Mouse (Mus musculus) MEL (cell line): ENCODE data around the gene Sez6l2. TPM values are rescaled to one million over a fixed set of nuclear protein-coding genes. Genes with fewer than 3 reads are reported as not detected.

ENCODE experiments used
- DNase-seq: peaks from one replicate; pipeline ENCODE4 v3.0.0; 2011; ENCODE audit warnings: low read depth, low spot score
- H3K27ac ChIP-seq: 2 replicates; pipeline ENCODE4 v1.5.1; 2012; ENCODE audit warnings: low read depth, mild to moderate bottlenecking, control low read depth, low read length, moderate library complexity; ENCODE audit not compliant: control insufficient read depth
- H3K27me3 ChIP-seq, 2 experiments: fragments of 150-350 bp in 1 of 2; sonication (generic) in 1 of 2; 2 replicates each; pipeline ENCODE4 v1.6.1; 2012; ENCODE audit warnings: low read length in 2 of 2, mild to moderate bottlenecking in 2 of 2, improper control_type of control experiment in 1 of 2, moderate library complexity in 1 of 2; ENCODE audit not compliant: insufficient read depth in 2 of 2, control insufficient read depth in 1 of 2
- H3K36me3 ChIP-seq, 2 experiments: 2 replicates each; pipeline ENCODE4 v1.6.1; 2012 to 2014; ENCODE audit warnings: low read length in 2 of 2, improper control_type of control experiment in 1 of 2, inconsistent platforms in 1 of 2, mild to moderate bottlenecking in 1 of 2; ENCODE audit not compliant: insufficient read depth in 2 of 2, control insufficient read depth in 1 of 2
- H3K4me1 ChIP-seq, 2 experiments: fragments of 150-350 bp in 1 of 2; sonication (generic) in 1 of 2; 2 replicates each; pipeline ENCODE4 v1.6.1; 2012; ENCODE audit warnings: low read length in 2 of 2, improper control_type of control experiment in 1 of 2, mild to moderate bottlenecking in 1 of 2; ENCODE audit not compliant: insufficient read depth in 2 of 2, control insufficient read depth in 1 of 2
- H3K4me3 ChIP-seq, 2 experiments: fragments of 150-350 bp in 1 of 2; sonication (generic) in 1 of 2; 2 replicates each; pipeline ENCODE4 v1.5.1; 2012; ENCODE audit warnings: low read depth in 2 of 2, low read length in 2 of 2, mild to moderate bottlenecking in 2 of 2, moderate library complexity in 2 of 2, control low read depth in 1 of 2, improper control_type of control experiment in 1 of 2; ENCODE audit not compliant: control insufficient read depth in 1 of 2, insufficient read depth in 1 of 2
- H3K79me2 ChIP-seq: 2 replicates; pipeline ENCODE4 v1.6.1; 2012; ENCODE audit warnings: mild to moderate bottlenecking, low read length, moderate library complexity; ENCODE audit not compliant: control insufficient read depth, poor library complexity, insufficient read depth
- H3K9ac ChIP-seq: 2 replicates; pipeline ENCODE4 v1.6.1; 2012; ENCODE audit warnings: low read depth, mild to moderate bottlenecking, control low read depth, low read length, moderate library complexity; ENCODE audit not compliant: control insufficient read depth, poor library complexity, severe bottlenecking
- H3K9me3 ChIP-seq: fragments of 150-350 bp; sonication (generic); replicated peaks from 2 replicates; pipeline ENCODE4 v1.6.1; 2012; ENCODE audit warnings: mild to moderate bottlenecking, low read length, improper control_type of control experiment, moderate library complexity; ENCODE audit not compliant: insufficient read depth
- BHLHE40 ChIP-seq: IDR thresholded peaks from 2 replicates; pipeline ENCODE4 v1.6.1; 2012; ENCODE audit warnings: low read depth, mild to moderate bottlenecking, inconsistent platforms, low read length, improper control_type of control experiment, borderline replicate concordance
- CHD1 ChIP-seq: IDR thresholded peaks from 2 replicates; pipeline ENCODE4 v1.6.1; 2012; ENCODE audit warnings: low read depth, mild to moderate bottlenecking, inconsistent platforms, low read length, improper control_type of control experiment
- E2F4 ChIP-seq: IDR thresholded peaks from 2 replicates; pipeline ENCODE4 v1.6.1; 2011; ENCODE audit warnings: low read depth, low read length, improper control_type of control experiment, borderline replicate concordance
- ELF1 ChIP-seq: IDR thresholded peaks from 2 replicates; pipeline ENCODE4 v1.6.1; 2014; ENCODE audit warnings: low read depth, mild to moderate bottlenecking, inconsistent platforms, low read length, improper control_type of control experiment, moderate library complexity
- GABPA ChIP-seq: IDR thresholded peaks from 2 replicates; pipeline ENCODE4 v1.6.1; 2012; ENCODE audit warnings: low read depth, mild to moderate bottlenecking, inconsistent platforms, low read length, improper control_type of control experiment, moderate library complexity
- GATA1 ChIP-seq: IDR thresholded peaks from 2 replicates; pipeline ENCODE4 v1.6.1; 2011; ENCODE audit warnings: low read depth, low read length, improper control_type of control experiment
- HCFC1 ChIP-seq: IDR thresholded peaks from 2 replicates; pipeline ENCODE4 v1.6.1; 2012; ENCODE audit warnings: low read depth, mild to moderate bottlenecking, inconsistent platforms, low read length, improper control_type of control experiment, moderate library complexity
- MAX ChIP-seq: IDR thresholded peaks from 2 replicates; pipeline ENCODE4 v1.6.1; 2011; ENCODE audit warnings: low read length, improper control_type of control experiment
- MAZ ChIP-seq: IDR thresholded peaks from 2 replicates; pipeline ENCODE4 v1.6.1; 2012; ENCODE audit warnings: low read depth, mild to moderate bottlenecking, inconsistent platforms, low read length, improper control_type of control experiment
- MEF2A ChIP-seq: IDR thresholded peaks from 2 replicates; pipeline ENCODE4 v1.6.1; 2014; ENCODE audit warnings: low read depth, mild to moderate bottlenecking, inconsistent platforms, low read length, improper control_type of control experiment; ENCODE audit not compliant: poor library complexity, insufficient replicate concordance, severe bottlenecking; ENCODE audit errors: extremely low read depth
- MXI1 ChIP-seq: IDR thresholded peaks from 2 replicates; pipeline ENCODE4 v1.6.1; 2011; ENCODE audit warnings: mild to moderate bottlenecking, low read depth, low read length, improper control_type of control experiment
- MYB ChIP-seq: IDR thresholded peaks from 2 replicates; pipeline ENCODE4 v1.6.1; 2011; ENCODE audit warnings: mild to moderate bottlenecking, low read depth, low read length, improper control_type of control experiment
- MYC ChIP-seq: IDR thresholded peaks from 2 replicates; pipeline ENCODE4 v1.6.1; 2011; ENCODE audit warnings: low read depth, mild to moderate bottlenecking, low read length, improper control_type of control experiment, moderate library complexity
- POLR2A ChIP-seq, 2 experiments: IDR thresholded peaks; 2 replicates each; pipeline ENCODE4 v1.6.1; 2011 to 2012; ENCODE audit warnings: low read length in 2 of 2, mild to moderate bottlenecking in 2 of 2, control low read depth in 1 of 2, improper control_type of control experiment in 1 of 2, low read depth in 1 of 2, moderate library complexity in 1 of 2; ENCODE audit not compliant: control insufficient read depth in 1 of 2, insufficient read depth in 1 of 2, poor library complexity in 1 of 2
- POLR2AphosphoS2 ChIP-seq: IDR thresholded peaks from 2 replicates; pipeline ENCODE4 v1.6.1; 2011; ENCODE audit warnings: low read length, improper control_type of control experiment
- POLR2AphosphoS5 ChIP-seq: IDR thresholded peaks from 2 replicates; pipeline ENCODE4 v1.6.1; 2012; ENCODE audit warnings: low read depth, borderline replicate concordance, mild to moderate bottlenecking, inconsistent platforms, low read length, moderate library complexity, mixed read lengths
- RCOR1 ChIP-seq: IDR thresholded peaks from 2 replicates; pipeline ENCODE4 v1.6.1; 2012; ENCODE audit warnings: low read depth, mild to moderate bottlenecking, inconsistent platforms, low read length, improper control_type of control experiment
- SMC3 ChIP-seq: IDR thresholded peaks from 2 replicates; pipeline ENCODE4 v1.6.1; 2011; ENCODE audit warnings: low read depth, low read length, improper control_type of control experiment
- TAL1 ChIP-seq: IDR thresholded peaks from 2 replicates; pipeline ENCODE4 v1.6.1; 2012; ENCODE audit warnings: mild to moderate bottlenecking, inconsistent platforms, low read length, moderate library complexity, mixed read lengths
- TCF12 ChIP-seq: IDR thresholded peaks from 2 replicates; pipeline ENCODE4 v1.6.1; 2014; ENCODE audit warnings: low read depth, mild to moderate bottlenecking, inconsistent platforms, low read length, improper control_type of control experiment, moderate library complexity
- UBTF ChIP-seq: IDR thresholded peaks from 2 replicates; pipeline ENCODE4 v1.6.1; 2012; ENCODE audit warnings: low read depth, mild to moderate bottlenecking, inconsistent platforms, low read length, improper control_type of control experiment, moderate library complexity, borderline replicate concordance; ENCODE audit not compliant: insufficient read depth
- ZC3H11A ChIP-seq: IDR thresholded peaks from 2 replicates; pipeline ENCODE4 v1.6.1; 2012; ENCODE audit warnings: low read depth, mild to moderate bottlenecking, inconsistent platforms, low read length, improper control_type of control experiment
- ZKSCAN1 ChIP-seq: IDR thresholded peaks from 2 replicates; pipeline ENCODE4 v1.6.1; 2012; ENCODE audit warnings: low read depth, mild to moderate bottlenecking, inconsistent platforms, low read length, improper control_type of control experiment, moderate library complexity
- polyA plus RNA-seq, 2 experiments: library from polyadenylated mRNA; stranded (reverse) in 1 of 2; unstranded in 1 of 2; fragments of >175 nt in 1 of 2; fragments of >200 nt in 1 of 2; gene quantifications; 2 replicates each; pipeline versions ENCODE4 v1.2.1 to v1.2.4; 2012; ENCODE audit warnings: low replicate concordance in 2 of 2, low read depth in 1 of 2; ENCODE audit not compliant: insufficient read length in 2 of 2, insufficient read depth in 1 of 2, missing spikeins in 1 of 2
- total RNA-seq: library from RNA; depleted of rRNA; stranded (reverse); fragments of 300-350 nt; gene quantifications from 2 replicates; pipeline ENCODE4 v1.2.3, GENCODE M21; 2012

The Sez6l2 gene
- total and polyA plus RNA-seq, 3 experiments, result 2.0 to 6.1 TPM; not detected in 1

DNA sequence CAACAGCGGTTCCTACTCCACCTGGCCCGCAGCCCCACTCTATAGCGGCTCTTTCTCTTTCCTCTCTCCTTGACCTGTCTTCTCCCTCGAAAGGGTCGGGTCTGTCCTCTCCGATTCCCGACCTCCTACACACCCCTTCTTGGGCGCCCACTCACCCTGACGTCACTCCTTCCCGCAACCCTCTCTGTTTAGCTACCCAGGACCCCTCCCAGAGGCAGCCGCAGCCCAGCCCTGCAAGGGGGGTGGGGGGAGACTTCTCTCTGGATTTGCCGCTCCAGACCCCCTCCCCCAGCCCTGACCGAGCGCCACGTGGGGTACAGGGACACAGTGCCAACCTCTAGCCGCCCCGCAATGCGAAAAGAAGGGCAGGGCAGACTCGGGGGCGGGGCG is 965 bp upstream of the Sez6l2 start, which contains the start of gene Asphd1:
Gene Asphd1, minus strand, starts transcription at position 180 of the 390 bp plus-strand sequence.
- no peaks in the 10 kb centered on the region for H3K9me3 ChIP-seq
- peak within 1 kb of the TSS; percentile 5 for H3K9ac ChIP-seq
- TF ChIP-seq MAZ (no peak), ELF1 (no peak), POLR2AphosphoS5 (no peak), MYC (no peak), TCF12 (no peak), UBTF (no peak), SMC3 (no peak), TAL1 (no peak), GABPA (no peak), POLR2AphosphoS2 (no peak), ZC3H11A (no peak), MEF2A (no peak), POLR2A (IDR thresholded peaks at IDR 0.05; ENCODE audit: control insufficient read depth in 1 of 2, insufficient read depth in 1 of 2, low read depth in 1 of 2, low read length in 2 of 2, poor library complexity in 1 of 2) (no peak), HCFC1 (no peak)
- no peak within 1 kb of the TSS for H3K27ac ChIP-seq
- H3K4me1 ChIP-seq, result peaks cover 0 to 9% of the 10 kb centered on the region in 2 experiments; a peak in 2 of 4 replicates
- H3K27me3 ChIP-seq, result no peaks in the 10 kb centered on the region
- no peak for DNase-seq
- H3K36me3 ChIP-seq, result no peaks in the 10 kb centered on the region; a peak in 1 of 4 replicates
- H3K4me3 ChIP-seq, result peak within 1 kb of the TSS in 1 of 2 experiments; percentile 26; a peak in 2 of 4 replicates
- H3K79me2 ChIP-seq, result no peaks in the 10 kb centered on the region

DNA sequence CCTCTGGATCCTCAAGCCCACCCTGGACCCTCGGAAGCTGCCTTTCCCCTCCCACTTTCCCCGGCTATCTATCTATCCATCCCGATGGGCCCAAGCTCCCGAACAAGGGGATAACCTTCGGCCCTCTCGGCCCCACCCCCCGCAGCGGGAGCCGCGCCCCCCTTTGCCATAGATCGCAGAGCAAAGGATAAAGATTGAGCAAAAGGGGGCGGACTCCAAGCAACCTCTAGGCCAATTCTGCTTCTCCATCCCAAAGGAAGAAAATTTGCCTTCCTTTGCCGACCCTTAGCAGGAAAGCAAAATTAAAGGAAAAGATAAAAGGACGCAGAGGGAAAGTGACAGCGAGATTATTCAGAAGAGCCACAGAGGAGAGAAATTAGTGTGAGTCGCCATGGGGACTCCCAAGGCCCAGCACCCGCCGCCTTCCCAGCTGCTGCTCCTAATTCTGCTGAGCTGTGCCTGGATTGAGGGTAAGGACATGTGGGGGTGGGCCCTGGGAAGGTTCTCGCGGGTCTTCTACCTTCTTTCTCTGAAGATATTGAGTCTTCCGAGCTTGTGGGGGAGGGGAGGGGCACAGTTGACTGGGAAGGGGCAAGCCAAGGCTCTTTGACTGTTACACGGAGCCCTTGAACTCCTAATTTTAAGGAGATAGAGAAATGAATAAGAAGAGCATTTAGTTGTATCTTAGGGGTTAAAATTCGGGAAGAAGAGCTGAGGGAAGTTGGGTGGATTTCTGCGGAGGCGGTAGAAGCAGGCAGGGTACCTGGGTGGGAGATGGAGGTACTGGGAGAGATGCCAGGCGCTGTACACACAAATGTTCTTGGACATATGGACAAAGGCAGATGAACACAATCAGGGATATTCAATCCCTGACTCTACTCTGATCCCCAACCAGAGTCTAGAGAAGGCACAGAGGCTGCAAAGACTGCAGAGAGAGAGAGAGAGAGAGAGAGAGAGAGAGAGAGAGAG is 568 bp downstream of the Sez6l2 start:
- H3K9me3 ChIP-seq, result no peaks in the 10 kb centered on the region
- no peak overlapping the region for H3K4me3 ChIP-seq
- peaks cover 0 to 9% of the 10 kb centered on the region in 2 experiments; a peak in 2 of 4 replicates for H3K4me1 ChIP-seq
- H3K27me3 ChIP-seq, result no peaks in the 10 kb centered on the region
- no peak overlapping the region for H3K9ac ChIP-seq
- H3K79me2 ChIP-seq, result no peaks in the 10 kb centered on the region
- no peaks in the 10 kb centered on the region for H3K36me3 ChIP-seq
- H3K27ac ChIP-seq, result no peak overlapping the region
- no peak for DNase-seq
- TF ChIP-seq MYB (no peak), SMC3 (no peak), BHLHE40 (no peak), GABPA (no peak), CHD1 (no peak), MAX (no peak), ELF1 (no peak), MXI1 (no peak), POLR2A (IDR thresholded peaks at IDR 0.05; ENCODE audit: control insufficient read depth in 1 of 2, insufficient read depth in 1 of 2, low read depth in 1 of 2, low read length in 2 of 2, poor library complexity in 1 of 2) (no peak), TAL1 (no peak), GATA1 (no peak), MYC (no peak), MAZ (no peak), ZKSCAN1 (no peak), RCOR1 (no peak), E2F4 (no peak)
